Mouse (Mus musculus) bone marrow, adult 2 months (tissue): ENCODE data around the gene Lad1.

Experiments used
- CTCF ChIP-seq: fragments of 200-500 bp; IDR thresholded peaks from 2 replicates; pipeline ENCODE4 v1.5.1; 2011; ENCODE audit warnings: low read length, control low read depth; ENCODE audit not compliant: control insufficient read depth, insufficient read depth
- POLR2A ChIP-seq: fragments of 200-500 bp; IDR thresholded peaks from 2 replicates; pipeline ENCODE4 v1.6.1; 2011; ENCODE audit warnings: low read depth, mild to moderate bottlenecking, control low read depth, low read length, borderline replicate concordance; ENCODE audit not compliant: control insufficient read depth

DNA sequence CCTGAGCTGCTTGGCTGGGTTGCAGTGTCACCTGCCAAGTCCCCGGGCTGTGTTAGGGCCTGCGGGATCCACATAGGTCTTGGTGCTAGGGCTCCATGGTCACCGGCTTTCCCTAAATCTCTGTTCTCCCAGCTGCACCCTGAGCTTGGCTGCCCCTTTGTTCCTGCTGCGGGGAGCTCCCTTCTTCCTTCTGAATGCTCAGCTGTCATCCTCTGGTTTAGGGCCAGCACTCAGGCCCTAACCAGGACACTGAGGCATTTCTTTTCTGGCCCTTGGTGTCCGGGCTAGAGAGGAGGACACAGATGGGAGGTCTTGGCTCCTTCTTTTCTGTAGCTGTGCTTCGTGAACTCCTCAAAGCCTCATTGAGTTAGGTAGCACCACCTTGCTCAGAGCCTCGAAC, 3.4 kb downstream of the Lad1 start:
- TF ChIP-seq POLR2A (no peak), CTCF (no peak)
